Mouse (Mus musculus) erythroid progenitor cell, adult 5-6 weeks (primary cell): ENCODE results near the gene Bmp5. TPM values are rescaled to one million over a fixed set of nuclear protein-coding genes. Genes with fewer than 3 reads are reported as not detected.

Source experiments
- ATAC-seq: replicated peaks from 2 replicates; pipeline ENCODE4 v1.8.0; 2016; ENCODE audit warnings: moderate number of reproducible peaks, mild to moderate bottlenecking, moderate TSS enrichment, inconsistent platforms; ENCODE audit not compliant: poor library complexity, low FRiP score, severe bottlenecking
- total RNA-seq, 2 experiments: library from RNA; stranded (forward) in 1 of 2; stranded (reverse) in 1 of 2; fragments of 150-400 nt in 1 of 2; fragments of 186-747, 209-891 nt in 1 of 2; gene quantifications; 2 replicates each; pipeline versions ENCODE4 v1.2.3 to v1.2.4; 2015 to 2017; ENCODE audit warnings: low replicate concordance in 2 of 2

Bmp5 gene
- total RNA-seq, 2 experiments from 2014 or later, result 0.30 TPM; not detected in 1

- no peak for ATAC-seq
Observed at GRCm38 (mm10) chr9:75928068-75928467, 152.9 kb downstream of the Bmp5 start.

GRCm38 (mm10) chr9:75944663-75945062 is 169.5 kb downstream of the Bmp5 start:
- no peak for ATAC-seq

Other genes with a start within 250 kb of the Bmp5 start
- gene Tmod3, start 215.7 kb upstream of the Bmp5 start, total RNA-seq (2015; ENCODE audit: low replicate concordance), result 10.9 and 16.2 TPM in 2 replicates
- 16.9 and 42.4 TPM in 2 replicates for gene Tmod3, start 215.7 kb upstream of the Bmp5 start, total RNA-seq (2017; ENCODE audit: low replicate concordance)
- not detected in 2 replicates for gene Tmod2, start 164.0 kb upstream of the Bmp5 start, total RNA-seq (2015; ENCODE audit: low replicate concordance)
- not detected in 2 replicates for gene Tmod2, start 164.0 kb upstream of the Bmp5 start, total RNA-seq (2017; ENCODE audit: low replicate concordance)
- gene Lysmd2, start 149.6 kb upstream of the Bmp5 start, total RNA-seq (2015; ENCODE audit: low replicate concordance), result not detected in 2 replicates
- gene Lysmd2, start 149.6 kb upstream of the Bmp5 start, total RNA-seq (2017; ENCODE audit: low replicate concordance), result not detected in 2 replicates
- not detected in 2 replicates for gene Scg3, start 91.3 kb upstream of the Bmp5 start, total RNA-seq (2015; ENCODE audit: low replicate concordance)
- gene Scg3, start 91.3 kb upstream of the Bmp5 start, total RNA-seq (2017; ENCODE audit: low replicate concordance), result not detected in 2 replicates
- 1.1 TPM in 1 of 2 replicates, not detected in the other for gene Hmgcll1, start 239.5 kb downstream of the Bmp5 start, total RNA-seq (2015; ENCODE audit: low replicate concordance)
- 0.53 and 1.2 TPM in 2 replicates for gene Hmgcll1, start 239.5 kb downstream of the Bmp5 start, total RNA-seq (2017; ENCODE audit: low replicate concordance)